Mouse (Mus musculus) heart, embryonic 15.5 days (tissue): ENCODE measurements around the gene Rho. TPM values are rescaled to one million over a fixed set of nuclear protein-coding genes. Genes with fewer than 3 reads are reported as not detected.

Source experiments
- ATAC-seq: fragments of 200-750 bp; cut with Nextera tagmentation; replicated peaks from 2 replicates; pipeline ENCODE4 v1.8.0; 2017; ENCODE audit warnings: low read depth, moderate TSS enrichment; ENCODE audit not compliant: insufficient number of reproducible peaks, insufficient read depth, low FRiP score
- H3K27ac ChIP-seq: fragments of 300-500 bp; sonication (generic); 2 replicates; pipeline ENCODE4 v1.5.1; 2015; ENCODE audit warnings: mild to moderate bottlenecking, inconsistent platforms
- H3K27me3 ChIP-seq: fragments of 300-500 bp; sonication (generic); 2 replicates; pipeline ENCODE4 v1.6.1; 2015; ENCODE audit warnings: inconsistent platforms
- H3K36me3 ChIP-seq: fragments of 300-500 bp; sonication (generic); 2 replicates; pipeline ENCODE4 v1.6.1; 2015; ENCODE audit warnings: mild to moderate bottlenecking, inconsistent platforms
- H3K4me1 ChIP-seq: fragments of 300-500 bp; sonication (generic); replicated peaks from 2 replicates; pipeline ENCODE4 v1.6.1; 2015; ENCODE audit warnings: inconsistent platforms
- H3K4me2 ChIP-seq: fragments of 300-500 bp; sonication (generic); 2 replicates; pipeline ENCODE4 v1.6.1; 2015; ENCODE audit warnings: inconsistent platforms, mild to moderate bottlenecking, moderate library complexity
- H3K4me3 ChIP-seq: fragments of 300-500 bp; sonication (generic); 2 replicates; pipeline ENCODE4 v1.5.1; 2015; ENCODE audit warnings: mild to moderate bottlenecking, inconsistent platforms
- H3K9ac ChIP-seq: fragments of 300-500 bp; sonication (generic); 2 replicates; pipeline ENCODE4 v1.6.1; 2015; ENCODE audit warnings: mild to moderate bottlenecking, inconsistent platforms
- H3K9me3 ChIP-seq: fragments of 300-500 bp; sonication (generic); replicated peaks from 2 replicates; pipeline ENCODE4 v1.6.1; 2016; ENCODE audit warnings: inconsistent platforms
- WGBS: fragments of 180-500 bp; shearing (Covaris S2); methylation state at CpG from one replicate; pipeline ENCODE4 v1.1.7; 2015; ENCODE audit warnings: mixed read lengths; 5-methylcytosine and 5-hydroxymethylcytosine counted together
- polyA plus RNA-seq: library from polyadenylated mRNA; unstranded; fragments of >200 nt; fragmentation: Nextera tagmentation; extraction: Ambion mirVana; gene quantifications from 2 replicates; pipeline ENCODE4 v1.2.1, GENCODE M21; 2015

Gene Rho
- polyA plus RNA-seq, 1 experiment from 2014 or later, result not detected

GRCm38 (mm10) chr6:115982889-115983288, 51.3 kb downstream of the Rho start:
- no peaks in the 10 kb centered on the region for H3K36me3 ChIP-seq
- no peak overlapping the region for H3K4me3 ChIP-seq
- H3K9me3 ChIP-seq, result no peaks in the 10 kb centered on the region
- ATAC-seq, result no peak
- H3K4me2 ChIP-seq, result no peak overlapping the region
- WGBS, result 61% methylated on average over 7 of the region's 7 CpGs
- peaks cover 52% of the 10 kb centered on the region for H3K4me1 ChIP-seq
- no peaks in the 10 kb centered on the region for H3K27me3 ChIP-seq
- H3K9ac ChIP-seq, result no peak overlapping the region; the same call in 1 of the 2 replicates
- H3K27ac ChIP-seq, result peak overlapping the region; percentile 36; the same call in 1 of the 2 replicates

- Histone ChIP-seq H3K4me3 (no peak overlapping the region), H3K9me3 (no peaks in the 10 kb centered on the region), H3K27me3 (no peaks in the 10 kb centered on the region), H3K4me2 (peak overlapping the region; percentile 21), H3K36me3 (no peaks in the 10 kb centered on the region), H3K27ac (peak overlapping the region; percentile 49), H3K4me1 (peaks cover 54% of the 10 kb centered on the region), H3K9ac (no peak overlapping the region; the same call in 1 of the 2 replicates)
- peak; percentile 25; the same call in 1 of the 2 replicates for ATAC-seq
- WGBS, result 49% methylated on average over 12 of the region's 12 CpGs
Measured at GRCm38 (mm10) chr6:115983306-115984038, 51.9 kb downstream of the Rho start.

DNA sequence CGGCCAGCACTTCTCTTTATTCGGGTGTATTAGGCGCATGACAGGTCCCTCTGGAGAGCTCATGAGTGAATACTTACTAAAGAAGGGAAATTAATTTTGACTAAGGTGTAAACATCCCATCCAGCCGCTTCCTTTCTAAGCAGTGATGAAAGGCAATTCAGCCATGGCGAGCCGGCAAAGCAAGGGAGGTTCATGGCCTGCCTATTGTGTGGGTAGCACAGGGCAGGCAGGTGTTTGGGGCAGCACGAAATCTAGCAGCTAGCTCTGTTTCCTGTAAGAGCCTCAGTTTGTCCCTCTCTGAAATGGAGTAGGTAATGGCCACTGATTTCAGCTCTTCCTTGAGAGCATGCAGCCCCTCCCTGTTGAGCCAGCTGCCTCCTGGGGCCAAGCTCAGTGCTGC, 53.0 kb downstream of the Rho start:
- peaks cover 54% of the 10 kb centered on the region for H3K4me1 ChIP-seq
- 0 out of 2 replicates have a peak overlapping the region, but pooled peaks have one; percentile 1 for H3K9ac ChIP-seq
- H3K4me3 ChIP-seq, result no peak overlapping the region
- H3K4me2 ChIP-seq, result peak overlapping the region; percentile 83; the same call in 1 of the 2 replicates
- no peaks in the 10 kb centered on the region for H3K36me3 ChIP-seq
- ATAC-seq, result no peak
- 72% methylated on average over 7 of the region's 7 CpGs for WGBS
- no peaks in the 10 kb centered on the region for H3K27me3 ChIP-seq
- H3K27ac ChIP-seq, result 0 out of 2 replicates have a peak overlapping the region, but pooled peaks have one; percentile 0
- no peaks in the 10 kb centered on the region for H3K9me3 ChIP-seq

DNA sequence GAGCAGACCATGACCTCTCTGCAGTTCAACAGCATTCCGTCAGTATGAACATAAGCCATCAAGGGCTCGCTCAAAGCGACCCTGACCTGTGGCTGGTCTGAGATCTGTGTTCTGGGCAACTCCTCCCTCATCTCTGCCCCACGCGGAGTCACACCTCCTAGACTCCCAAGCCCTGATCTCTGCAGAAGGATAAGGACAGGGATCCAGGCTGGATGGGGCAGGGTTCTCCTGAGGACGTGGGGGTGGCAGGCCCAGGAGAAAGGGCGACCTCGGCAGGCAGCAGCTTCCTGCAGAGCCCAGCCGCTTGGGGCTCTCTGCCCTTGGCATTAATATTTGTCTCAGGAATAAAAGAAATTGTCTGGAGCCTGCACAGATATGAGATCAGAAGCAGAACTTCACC, 54.1 kb downstream of the Rho start:
- H3K27ac ChIP-seq, result no peak overlapping the region
- H3K27me3 ChIP-seq, result no peaks in the 10 kb centered on the region
- WGBS, result 51% methylated on average over 9 of the region's 9 CpGs
- peak overlapping the region; percentile 17; the same call in 1 of the 2 replicates for H3K4me3 ChIP-seq
- H3K4me2 ChIP-seq, result peak overlapping the region; percentile 83
- H3K9ac ChIP-seq, result 0 out of 2 replicates have a peak overlapping the region, but pooled peaks have one; percentile 10
- no peak for ATAC-seq
- no peaks in the 10 kb centered on the region for H3K36me3 ChIP-seq
- H3K9me3 ChIP-seq, result no peaks in the 10 kb centered on the region
- H3K4me1 ChIP-seq, result peaks cover 54% of the 10 kb centered on the region

GRCm38 (mm10) chr6:115986472-115987095, 55.0 kb downstream of the Rho start:
- Histone ChIP-seq H3K27ac (no peak overlapping the region), H3K36me3 (no peaks in the 10 kb centered on the region), H3K4me3 (peak overlapping the region; percentile 17), H3K9me3 (no peaks in the 10 kb centered on the region), H3K4me1 (peaks cover 59% of the 10 kb centered on the region), H3K4me2 (peak overlapping the region; percentile 83), H3K9ac (peak overlapping the region; percentile 10; the same call in 1 of the 2 replicates), H3K27me3 (no peaks in the 10 kb centered on the region)
- WGBS, result 63% methylated on average over 12 of the region's 12 CpGs
- no peak for ATAC-seq

GRCm38 (mm10) chr6:115987096-115987747, 55.7 kb downstream of the Rho start:
- ATAC-seq, result no peak
- peaks cover 65% of the 10 kb centered on the region for H3K4me1 ChIP-seq
- H3K36me3 ChIP-seq, result no peaks in the 10 kb centered on the region
- no peaks in the 10 kb centered on the region for H3K9me3 ChIP-seq
- H3K9ac ChIP-seq, result 0 out of 2 replicates have a peak overlapping the region, but pooled peaks have one; percentile 3
- 53% methylated on average over 9 of the region's 9 CpGs for WGBS
- peak overlapping the region; percentile 17 for H3K4me3 ChIP-seq
- peaks cover 2% of the 10 kb centered on the region for H3K27me3 ChIP-seq
- 0 out of 2 replicates have a peak overlapping the region, but pooled peaks have one; percentile 4 for H3K27ac ChIP-seq
- H3K4me2 ChIP-seq, result peak overlapping the region; percentile 83

DNA sequence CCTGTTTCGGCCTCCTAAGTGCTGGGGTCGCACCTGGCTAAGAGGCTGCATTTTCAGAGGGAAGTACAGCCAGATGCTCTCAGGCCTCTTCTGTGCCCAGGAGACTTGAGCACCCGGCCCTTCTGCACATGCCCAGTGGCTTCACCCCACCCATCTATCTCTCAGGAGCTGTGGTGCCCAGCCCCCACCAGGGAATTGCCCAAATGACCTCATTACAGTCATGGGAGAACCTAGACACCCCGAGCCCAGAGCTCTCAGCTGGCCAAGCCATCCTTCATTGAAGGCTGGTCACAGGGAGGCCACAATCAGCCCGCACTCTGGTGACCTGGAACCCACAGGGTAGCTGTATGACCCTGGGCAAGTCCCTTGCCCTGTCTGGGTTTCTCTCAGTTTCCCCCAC, 57.5 kb downstream of the Rho start:
- Histone ChIP-seq H3K4me2 (peak overlapping the region; percentile 83), H3K36me3 (no peaks in the 10 kb centered on the region), H3K9ac (peak overlapping the region; percentile 34), H3K4me3 (peak overlapping the region; percentile 64), H3K27ac (no peak overlapping the region), H3K4me1 (peaks cover 68% of the 10 kb centered on the region), H3K27me3 (peaks cover 20% of the 10 kb centered on the region), H3K9me3 (no peaks in the 10 kb centered on the region)
- WGBS, result 78% methylated on average over 5 of the region's 5 CpGs
- ATAC-seq, result no peak

DNA sequence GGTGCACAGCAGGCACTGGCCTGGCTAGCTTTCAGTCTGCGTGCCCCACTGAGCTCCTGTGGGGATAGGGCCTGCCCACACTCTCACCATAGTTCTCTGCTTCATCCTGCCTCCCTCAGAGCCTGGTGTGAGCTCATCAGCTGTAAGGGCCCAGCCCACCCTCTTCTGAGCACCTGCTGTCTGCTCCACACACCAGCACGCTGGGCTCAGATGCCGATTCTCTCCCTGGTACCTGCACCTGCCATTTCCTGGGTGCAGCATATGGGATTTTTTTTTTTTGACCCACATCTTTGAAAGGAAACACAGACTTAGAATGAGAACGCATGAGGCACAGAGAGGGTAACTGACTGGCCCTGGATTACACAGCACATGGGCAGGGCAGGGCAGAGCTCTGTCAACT, 58.1 kb downstream of the Rho start:
- Histone ChIP-seq H3K4me1 (peaks cover 72% of the 10 kb centered on the region), H3K36me3 (no peaks in the 10 kb centered on the region), H3K4me2 (peak overlapping the region; percentile 83), H3K9ac (peak overlapping the region; percentile 34), H3K27me3 (peaks cover 25% of the 10 kb centered on the region), H3K27ac (0 out of 2 replicates have a peak overlapping the region, but pooled peaks have one; percentile 3), H3K9me3 (0 out of 2 replicates have a peak, but pooled peaks cover 3% of the 10 kb centered on the region), H3K4me3 (peak overlapping the region; percentile 64)
- ATAC-seq, result no peak
- 70% methylated on average over 4 of the region's 4 CpGs for WGBS

Other genes with a start within 250 kb of the Rho start
- gene Tmem40, start 169.3 kb upstream of the Rho start, polyA plus RNA-seq, result 1.3 and 1.7 TPM in 2 replicates
- gene Cand2, start 157.2 kb upstream of the Rho start, polyA plus RNA-seq, result 40.8 and 48.7 TPM in 2 replicates
- 1,057 and 1,253 TPM in 2 replicates for gene Rpl32, start 123.0 kb upstream of the Rho start, polyA plus RNA-seq
- gene Efcab12, start 93.3 kb upstream of the Rho start, polyA plus RNA-seq, result 0.29 and 0.53 TPM in 2 replicates
- 9.2 and 11.3 TPM in 2 replicates for gene Mbd4, start 78.4 kb upstream of the Rho start, polyA plus RNA-seq
- 18.4 and 24.2 TPM in 2 replicates for gene Ift122, start 78.3 kb upstream of the Rho start, polyA plus RNA-seq
- gene H1foo, start 13.2 kb downstream of the Rho start, polyA plus RNA-seq, result not detected in 2 replicates
- gene Plxnd1, start 63.3 kb downstream of the Rho start, polyA plus RNA-seq, result 38.6 and 53.4 TPM in 2 replicates